Mouse (Mus musculus) liver, embryonic 14.5 days (tissue): ENCODE data around the gene Eif3d.

Experiments used
- CTCF ChIP-seq: IDR thresholded peaks from 2 replicates; pipeline ENCODE4 v1.5.1; 2016; ENCODE audit warnings: antibody characterized with exemption, low read depth, control low read depth
- EP300 ChIP-seq: IDR thresholded peaks from 2 replicates; pipeline ENCODE4 v1.6.1; 2016; ENCODE audit warnings: antibody characterized with exemption, low read depth

DNA sequence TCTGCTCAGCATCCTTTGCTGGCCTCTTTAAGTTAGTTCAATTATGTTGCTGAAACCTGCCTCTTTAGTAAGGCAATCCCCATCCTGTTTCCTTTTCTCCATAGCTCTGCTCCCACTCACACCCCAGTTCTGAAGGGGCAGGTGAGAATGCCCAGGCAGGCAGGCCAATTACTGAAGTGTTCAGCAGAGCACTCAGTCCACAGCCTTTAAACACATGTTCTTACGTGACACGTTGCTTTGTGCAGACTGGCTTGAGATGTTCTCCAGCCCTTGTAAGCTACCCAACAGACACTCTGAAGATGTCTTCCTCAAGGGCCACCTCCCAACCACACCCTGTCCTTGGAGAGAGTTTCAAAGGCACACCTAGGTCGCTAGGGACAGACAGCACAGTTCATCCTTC lies 12.5 kb downstream of the Eif3d start:
- TF ChIP-seq CTCF (no peak), EP300 (no peak)
